22 mouse cellular contexts compared by ENCODE assay signal in genomic region chr6:5313951-5314590, GRCm38 (mm10). TPM values are rescaled to one million over a fixed set of nuclear protein-coding genes. Genes with fewer than 3 reads are reported as not detected.
DNase-seq lines count a peak whose midpoint lies in the region; ATAC-seq and TF ChIP-seq lines count a peak whose summit lies in the region.
"Had no signal": no experiment of that assay in that cellular context is flagged by ENCODE, and none has a peak within 500 bp of the region (broad histone marks: within the 10 kb centered on the region; RNA-seq: fewer than 3 reads in every experiment).

No protein-coding gene starts in this region.

- no peak for TF ChIP-seq CTCF in G1E (IDR thresholded peaks at IDR 0.05; ENCODE audit: low read depth, low read length)

- H3K27me3 ChIP-seq in forebrain, embryonic 10.5 days (ENCODE audit: poor library complexity, severe bottlenecking): no peaks in the 10 kb centered on the region
- H3K27me3 ChIP-seq in forebrain, embryonic 12.5 days: no peaks in the 10 kb centered on the region
- no peaks in the 10 kb centered on the region for H3K27me3 ChIP-seq in G1E (ENCODE audit: insufficient read depth, low read length)
- no peaks in the 10 kb centered on the region for H3K27me3 ChIP-seq in liver, embryonic 13.5 days
- no peaks in the 10 kb centered on the region for H3K27me3 ChIP-seq in hindbrain, embryonic 13.5 days
- no peaks in the 10 kb centered on the region for H3K27me3 ChIP-seq in midbrain, embryonic 14.5 days (ENCODE audit: control insufficient read depth, insufficient read depth, low read length)
- H3K27me3 ChIP-seq: forebrain, embryonic 13.5 days; limb, embryonic 15.5 days; midbrain, embryonic 12.5 days; neural tube, embryonic 15.5 days had no signal

- H3K9ac ChIP-seq in forebrain, embryonic 12.5 days: no peak overlapping the region
- H3K9ac ChIP-seq in liver, embryonic 13.5 days: peak overlapping the region; percentile 17; the same call in 1 of the 2 replicates
- no peak overlapping the region for H3K9ac ChIP-seq in hindbrain, embryonic 13.5 days
- H3K9ac ChIP-seq in midbrain, embryonic 14.5 days (replicated peaks; ENCODE audit: low read length): no peak overlapping the region
- H3K9ac ChIP-seq: forebrain, embryonic 13.5 days; limb, embryonic 15.5 days; midbrain, embryonic 12.5 days; neural tube, embryonic 15.5 days had no signal

- H3K4me2 ChIP-seq in forebrain, embryonic 12.5 days: no peak overlapping the region
- 0 out of 2 replicates have a peak overlapping the region, but pooled peaks have one; percentile 12 for H3K4me2 ChIP-seq in liver, embryonic 13.5 days
- H3K4me2 ChIP-seq in hindbrain, embryonic 13.5 days: no peak overlapping the region
- no peak overlapping the region for H3K4me2 ChIP-seq in midbrain, embryonic 14.5 days (ENCODE audit: low read length)
- H3K4me2 ChIP-seq: forebrain, embryonic 13.5 days; heart, embryonic 11.5 days; limb, embryonic 15.5 days; midbrain, embryonic 12.5 days; neural tube, embryonic 15.5 days had no signal

- no peaks in the 10 kb centered on the region; the same call in none of the 2 replicates for H3K9me3 ChIP-seq in forebrain, embryonic 10.5 days
- no peaks in the 10 kb centered on the region for H3K9me3 ChIP-seq in forebrain, embryonic 12.5 days
- H3K9me3 ChIP-seq in G1E (replicated peaks): peaks cover 6% of the 10 kb centered on the region; the same call in 1 of the 2 replicates
- H3K9me3 ChIP-seq in liver, embryonic 13.5 days (replicated peaks): no peaks in the 10 kb centered on the region
- no peaks in the 10 kb centered on the region for H3K9me3 ChIP-seq in hindbrain, embryonic 13.5 days
- no peaks in the 10 kb centered on the region for H3K9me3 ChIP-seq in midbrain, embryonic 14.5 days (ENCODE audit: control insufficient read depth, low read length)
- H3K9me3 ChIP-seq: forebrain, embryonic 13.5 days; limb, embryonic 15.5 days; midbrain, embryonic 12.5 days; neural tube, embryonic 15.5 days had no signal

- 95% methylated on average over 5 of the region's 5 CpGs for WGBS in forebrain, embryonic 10.5 days
- 90% methylated on average over 5 of the region's 5 CpGs for WGBS in forebrain, embryonic 12.5 days
- 45% methylated on average over 5 of the region's 5 CpGs for WGBS in liver, embryonic 13.5 days (ENCODE audit: insufficient replicate concordance)
- WGBS in hindbrain, embryonic 13.5 days: 89% methylated on average over 5 of the region's 5 CpGs
- 92% methylated on average over 5 of the region's 5 CpGs for WGBS in midbrain, embryonic 14.5 days

- no peak for ATAC-seq in forebrain, embryonic 12.5 days (ENCODE audit: low FRiP score)
- ATAC-seq in G1E (ENCODE audit: extremely low read depth, insufficient number of reproducible peaks, low FRiP score, poor library complexity, severe bottlenecking): peak; percentile 31; the same call in 1 of the 2 replicates
- peak; percentile 64 for ATAC-seq in liver, embryonic 13.5 days (ENCODE audit: low read depth)
- peak; percentile 61 for ATAC-seq in megakaryocyte-erythroid progenitor cell, adult 5-6 weeks (replicated peaks; ENCODE audit: low FRiP score, low TSS enrichment, poor library complexity, severe bottlenecking)
- no peak for ATAC-seq in hindbrain, embryonic 13.5 days (ENCODE audit: low FRiP score)
- no peak for ATAC-seq in midbrain, embryonic 14.5 days (ENCODE audit: low FRiP score, low TSS enrichment)
- ATAC-seq: forebrain, embryonic 13.5 days; hindbrain, postnatal 0 days had no signal

- H3K4me3 ChIP-seq in forebrain, embryonic 10.5 days: no peak overlapping the region
- H3K4me3 ChIP-seq in forebrain, embryonic 12.5 days (replicated peaks): no peak overlapping the region
- H3K4me3 ChIP-seq in G1E (ENCODE audit: low read depth, low read length): peak overlapping the region; percentile 69
- no peak overlapping the region for H3K4me3 ChIP-seq in liver, embryonic 13.5 days (replicated peaks)
- no peak overlapping the region for H3K4me3 ChIP-seq in hindbrain, embryonic 13.5 days
- H3K4me3 ChIP-seq in midbrain, embryonic 14.5 days (replicated peaks; ENCODE audit: low read depth, low read length): no peak overlapping the region
- H3K4me3 ChIP-seq: forebrain, embryonic 13.5 days; limb, embryonic 15.5 days; midbrain, embryonic 12.5 days; myocyte; neural tube, embryonic 15.5 days had no signal

- no peak for DNase-seq in forebrain, embryonic 10.5 days (ENCODE audit: extremely low spot score, low spot score)
- DNase-seq in G1E (ENCODE audit: low spot score): no peak
- no peak for DNase-seq in liver, embryonic 13.5 days
- DNase-seq in testis, postnatal 14 days (ENCODE audit: low spot score): no peak
- no peak for DNase-seq in midbrain, embryonic 14.5 days
- DNase-seq: adrenal gland, postnatal 14 days; cerebellum, postnatal 10 days; heart, postnatal 4 days; kidney, adult 8-10 months; kidney, postnatal 4 days; lung, postnatal 14 days; thymus, postnatal 14 days had no signal

- H3K36me3 ChIP-seq in forebrain, embryonic 10.5 days (replicated peaks): no peaks in the 10 kb centered on the region
- H3K36me3 ChIP-seq in forebrain, embryonic 12.5 days (replicated peaks): no peaks in the 10 kb centered on the region
- H3K36me3 ChIP-seq in G1E (replicated peaks): peaks cover 2% of the 10 kb centered on the region
- H3K36me3 ChIP-seq in liver, embryonic 13.5 days: no peaks in the 10 kb centered on the region
- H3K36me3 ChIP-seq in hindbrain, embryonic 13.5 days: no peaks in the 10 kb centered on the region
- H3K36me3 ChIP-seq in midbrain, embryonic 14.5 days (ENCODE audit: control insufficient read depth, insufficient read depth, low read length): no peaks in the 10 kb centered on the region
- H3K36me3 ChIP-seq: limb, embryonic 15.5 days; midbrain, embryonic 12.5 days; neural tube, embryonic 15.5 days had no signal

- 0 out of 2 replicates have a peak overlapping the region, but pooled peaks have one; percentile 16 for H3K27ac ChIP-seq in forebrain, embryonic 10.5 days
- no peak overlapping the region for H3K27ac ChIP-seq in forebrain, embryonic 12.5 days
- peak overlapping the region; percentile 86 for H3K27ac ChIP-seq in liver, embryonic 13.5 days
- H3K27ac ChIP-seq in hindbrain, embryonic 13.5 days: no peak overlapping the region
- no peak overlapping the region for H3K27ac ChIP-seq in midbrain, embryonic 14.5 days (replicated peaks; ENCODE audit: low read depth, low read length)
- H3K27ac ChIP-seq: forebrain, embryonic 13.5 days; hindbrain, postnatal 0 days; limb, embryonic 15.5 days; midbrain, embryonic 12.5 days; neural tube, embryonic 15.5 days had no signal

- no peaks in the 10 kb centered on the region for H3K4me1 ChIP-seq in forebrain, embryonic 10.5 days
- no peaks in the 10 kb centered on the region for H3K4me1 ChIP-seq in forebrain, embryonic 12.5 days
- H3K4me1 ChIP-seq in G1E (ENCODE audit: insufficient read depth, low read depth, low read length): peaks cover 33% of the 10 kb centered on the region
- peaks cover 22% of the 10 kb centered on the region for H3K4me1 ChIP-seq in liver, embryonic 13.5 days (replicated peaks)
- no peaks in the 10 kb centered on the region for H3K4me1 ChIP-seq in hindbrain, embryonic 13.5 days (replicated peaks)
- no peaks in the 10 kb centered on the region for H3K4me1 ChIP-seq in midbrain, embryonic 14.5 days (ENCODE audit: control insufficient read depth, insufficient read depth, low read length)
- H3K4me1 ChIP-seq: forebrain, embryonic 13.5 days; limb, embryonic 15.5 days; midbrain, embryonic 12.5 days; neural tube, embryonic 15.5 days had no signal

RNA-seq across cellular contexts. Expression of gene Pon2, which starts 15.8 kb away (rescaled TPM):
- 33.3 and 34.9 TPM in 2 replicates for polyA plus RNA-seq in forebrain, embryonic 10.5 days (2016; fragmentation: Nextera tagmentation; extraction: Ambion mirVana)
- 33.8 and 36.9 TPM in 2 replicates for polyA plus RNA-seq in forebrain, embryonic 12.5 days (2016; fragmentation: Nextera tagmentation; extraction: Ambion mirVana)
- total RNA-seq in G1E (2014; fragmentation: Nextera tagmentation) (94.6 and 95.6 TPM in 2 replicates), G1E (2017) (54.5 and 58.7 TPM in 2 replicates)
- 31.9 and 36.5 TPM in 2 replicates for polyA plus RNA-seq in G1E (2012)
- 52.6 and 58.3 TPM in 2 replicates for polyA plus RNA-seq in liver, embryonic 13.5 days (2015; fragmentation: Nextera tagmentation; extraction: Ambion mirVana)
- total RNA-seq in megakaryocyte-erythroid progenitor cell, adult 5-6 weeks (2014; fragmentation: Nextera tagmentation): 72.9 and 111 TPM in 2 replicates
- total RNA-seq in megakaryocyte-erythroid progenitor cell, adult 5-6 weeks (2017): 38.7 and 44.5 TPM in 2 replicates
- polyA plus RNA-seq in hindbrain, embryonic 13.5 days (2015; fragmentation: Nextera tagmentation; extraction: Ambion mirVana): 33.2 and 33.6 TPM in 2 replicates
- polyA plus RNA-seq in midbrain, embryonic 14.5 days (2014; fragmentation: Nextera tagmentation; extraction: Ambion mirVana): 16.9 and 19.4 TPM in 2 replicates

RNA-seq across cellular contexts. Expression of gene Pon3, which starts 58.0 kb away (rescaled TPM):
- 4.5 TPM in 2 replicates for polyA plus RNA-seq in forebrain, embryonic 10.5 days (2016; fragmentation: Nextera tagmentation; extraction: Ambion mirVana)
- 3.3 and 3.7 TPM in 2 replicates for polyA plus RNA-seq in forebrain, embryonic 12.5 days (2016; fragmentation: Nextera tagmentation; extraction: Ambion mirVana)
- total RNA-seq in G1E (2014; fragmentation: Nextera tagmentation) (75.7 and 101 TPM in 2 replicates), G1E (2017) (48.2 and 48.5 TPM in 2 replicates)
- 1.5 and 1.9 TPM in 2 replicates for polyA plus RNA-seq in G1E (2012)
- 15.7 and 17.8 TPM in 2 replicates for polyA plus RNA-seq in liver, embryonic 13.5 days (2015; fragmentation: Nextera tagmentation; extraction: Ambion mirVana)
- total RNA-seq in megakaryocyte-erythroid progenitor cell, adult 5-6 weeks (2014; fragmentation: Nextera tagmentation): 8.6 and 12.8 TPM in 2 replicates
- 15.5 and 21.1 TPM in 2 replicates for total RNA-seq in megakaryocyte-erythroid progenitor cell, adult 5-6 weeks (2017)
- 6.3 and 7.2 TPM in 2 replicates for polyA plus RNA-seq in hindbrain, embryonic 13.5 days (2015; fragmentation: Nextera tagmentation; extraction: Ambion mirVana)
- polyA plus RNA-seq in midbrain, embryonic 14.5 days (2014; fragmentation: Nextera tagmentation; extraction: Ambion mirVana): 2.6 and 3.7 TPM in 2 replicates

Comparison
In these comparisons a context has a peak if more than half of its experiments do, and no peak if none do; other contexts are left out.
1. H3K27ac ChIP-seq: peak in forebrain, embryonic 10.5 days (single experiment) and liver, embryonic 13.5 days (single experiment); none in forebrain, embryonic 12.5 days (single experiment), hindbrain, embryonic 13.5 days (single experiment) and midbrain, embryonic 14.5 days (single experiment).
2. ATAC-seq: peak in G1E (single experiment), liver, embryonic 13.5 days (single experiment) and megakaryocyte-erythroid progenitor cell, adult 5-6 weeks (single experiment); none in forebrain, embryonic 12.5 days (single experiment), hindbrain, embryonic 13.5 days (single experiment) and midbrain, embryonic 14.5 days (single experiment).